Mouse (Mus musculus): ENCODE data around the gene Alox12e.

DNA sequence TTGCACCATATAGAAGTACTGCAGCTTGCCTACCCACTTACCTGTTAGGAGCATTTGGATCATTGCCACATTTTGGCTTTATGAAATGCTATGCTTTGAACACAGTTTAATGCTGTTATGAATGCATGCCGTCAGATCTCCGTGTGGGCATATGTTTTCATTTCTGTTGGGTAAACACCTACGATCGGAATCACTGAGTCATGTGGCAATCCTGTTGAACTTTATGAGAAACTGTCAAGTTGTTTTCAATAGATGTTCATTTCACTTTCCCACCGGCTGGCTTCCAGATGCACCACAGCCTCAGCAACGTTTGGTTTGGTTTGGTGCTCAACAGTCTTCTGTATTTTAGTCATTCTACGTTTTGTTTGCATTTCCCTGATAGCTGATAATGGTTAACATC is 50.8 kb downstream of the Alox12e start:
- TF ChIP-seq POLR2A (IDR thresholded peaks at IDR 0.05; ENCODE audit: insufficient read depth, low read depth, low read length) (no peak), CTCF (IDR thresholded peaks at IDR 0.05) (no peak), EP300 (IDR thresholded peaks at IDR 0.05; ENCODE audit: insufficient read depth, low read depth, low read length) (no peak)

Data from heart, adult 2 months (tissue).